Mouse (Mus musculus) 3134 (cell line): ENCODE measurements around the gene Dnajc19.
A peak's percentile ranks its signal among the peaks of the same experiment; 100 is the strongest.
"Not testable (repeated sequence)": the region's sequence is repeated elsewhere in the genome, so short reads cannot be mapped to it uniquely, and the experiment has no call there.

Source experiments
- DNase-seq: peaks from one replicate; pipeline ENCODE4 v3.0.0-alpha.2; 2011; ENCODE audit warnings: low spot score; ENCODE audit not compliant: insufficient read length; ENCODE audit errors: extremely low read depth

Dnajc19 gene

GRCm38 (mm10) chr3:34080900-34081662, at the start of gene Dnajc19:
TSS of gene Dnajc19 (minus strand) at chr3:34081321.
- DNase-seq = peak; percentile 95

GRCm38 (mm10) chr3:34129957-34130356, 48.8 kb upstream of the Dnajc19 start:
- DNase-seq = no peak

GRCm38 (mm10) chr3:34121311-34121710, 40.2 kb upstream of the Dnajc19 start:
- DNase-seq = no peak

- DNase-seq = no peak
These were observed 39.7 kb upstream of the Dnajc19 start for GRCm38 (mm10) chr3:34120791-34121190.

GRCm38 (mm10) chr3:34119869-34120268, 38.7 kb upstream of the Dnajc19 start:
- DNase-seq = no peak

GRCm38 (mm10) chr3:34115806-34116205, 34.7 kb upstream of the Dnajc19 start:
- no peak for DNase-seq

GRCm38 (mm10) chr3:34111941-34112685, 31.0 kb upstream of the Dnajc19 start:
- no peak for DNase-seq

GRCm38 (mm10) chr3:34107631-34108030, 26.5 kb upstream of the Dnajc19 start:
- DNase-seq = no peak

GRCm38 (mm10) chr3:34106421-34106820, 25.3 kb upstream of the Dnajc19 start:
- no peak for DNase-seq

GRCm38 (mm10) chr3:34103902-34104672, 23.0 kb upstream of the Dnajc19 start:
- no peak for DNase-seq

GRCm38 (mm10) chr3:34102891-34103290, 21.8 kb upstream of the Dnajc19 start:
- no peak for DNase-seq

GRCm38 (mm10) chr3:34083655-34084054, 2.5 kb upstream of the Dnajc19 start:
- DNase-seq = no peak

GRCm38 (mm10) chr3:34081929-34082328, 808 bp upstream of the Dnajc19 start:
- DNase-seq = no peak

- DNase-seq = no peak
These were observed 4.9 kb downstream of the Dnajc19 start for GRCm38 (mm10) chr3:34076058-34076759.

GRCm38 (mm10) chr3:34072726-34073125, 8.4 kb downstream of the Dnajc19 start:
- no peak for DNase-seq

GRCm38 (mm10) chr3:34068943-34069342, 12.2 kb downstream of the Dnajc19 start:
- not testable (repeated sequence) for DNase-seq

- no peak for DNase-seq
These were observed 18.8 kb downstream of the Dnajc19 start for GRCm38 (mm10) chr3:34062352-34062751.

- no peak for DNase-seq
These were observed 39.1 kb downstream of the Dnajc19 start for GRCm38 (mm10) chr3:34041990-34042389.

- no peak for DNase-seq
These were observed 45.4 kb downstream of the Dnajc19 start for GRCm38 (mm10) chr3:34035706-34036105.

- no peak for DNase-seq
These were observed 46.3 kb downstream of the Dnajc19 start for GRCm38 (mm10) chr3:34034803-34035202.
